Mouse (Mus musculus): ENCODE data around the gene Twsg1. TPM values are rescaled to one million over a fixed set of nuclear protein-coding genes. Genes with fewer than 3 reads are reported as not detected.

Gene Twsg1
- polyA plus RNA-seq, 1 experiment from 2014 or later, result 105 TPM

DNA sequence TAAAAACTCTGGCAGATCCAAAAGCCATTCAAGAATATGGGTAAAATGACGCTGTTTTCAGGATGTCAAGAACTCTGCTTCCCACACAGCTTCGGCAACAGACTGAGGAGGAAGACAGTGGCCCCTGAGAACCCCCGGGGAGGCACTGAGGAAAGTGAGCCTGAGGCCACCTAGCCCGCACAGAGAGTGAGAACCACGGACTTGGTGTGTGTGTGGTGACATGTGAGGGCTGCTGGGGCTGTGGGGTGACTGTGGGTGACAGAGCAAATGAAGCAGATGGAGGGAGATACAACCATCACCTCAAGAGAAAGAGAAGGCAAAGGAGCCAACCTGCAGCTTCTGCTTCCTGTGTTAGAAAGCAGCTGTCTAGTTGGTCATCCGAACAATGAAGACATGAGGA lies 79.0 kb downstream of the Twsg1 start:
- Histone ChIP-seq H3K9me3 (replicated peaks; ENCODE audit: control insufficient read depth, low read length) (no peaks in the 10 kb centered on the region), H3K9ac (ENCODE audit: low read length) (no peak overlapping the region), H3K4me3 (ENCODE audit: low read length) (no peak overlapping the region), H3K27me3 (ENCODE audit: control insufficient read depth, insufficient read depth, low read length) (no peaks in the 10 kb centered on the region), H3K36me3 (ENCODE audit: control insufficient read depth, insufficient read depth) (peaks cover 3% of the 10 kb centered on the region; the same call in 1 of the 2 replicates), H3K4me1 (ENCODE audit: control insufficient read depth, insufficient read depth, low read length) (no peaks in the 10 kb centered on the region; the same call in 1 of the 2 replicates), H3K27ac (ENCODE audit: low read length) (peak overlapping the region; percentile 25; the same call in 1 of the 2 replicates), H3K4me2 (ENCODE audit: low read depth, low read length) (no peak overlapping the region)
- WGBS, result 55% methylated on average over 6 of the region's 6 CpGs
- ATAC-seq (replicated peaks; ENCODE audit: extremely low read depth, insufficient read depth, low FRiP score), result peak; percentile 24; the same call in 1 of the 2 replicates

Other genes with a start within 250 kb of the Twsg1 start
- 28.3 and 29.6 TPM in 2 replicates for gene Rab31, start 178.5 kb downstream of the Twsg1 start, polyA plus RNA-seq (2015; fragmentation: Nextera tagmentation; extraction: Ambion mirVana)
- gene Ppp4r1, start 168.7 kb downstream of the Twsg1 start, polyA plus RNA-seq (2015; fragmentation: Nextera tagmentation; extraction: Ambion mirVana), result 27.3 and 31.1 TPM in 2 replicates
- 53.7 and 54.8 TPM in 2 replicates for gene Ralbp1, start 65.4 kb downstream of the Twsg1 start, polyA plus RNA-seq (2015; fragmentation: Nextera tagmentation; extraction: Ambion mirVana)
- gene Ankrd12, start 125.9 kb upstream of the Twsg1 start, polyA plus RNA-seq (2015; fragmentation: Nextera tagmentation; extraction: Ambion mirVana), result 19.3 and 21.5 TPM in 2 replicates
- 721 and 751 TPM in 2 replicates for gene Ndufv2, start 150.3 kb upstream of the Twsg1 start, polyA plus RNA-seq (2015; fragmentation: Nextera tagmentation; extraction: Ambion mirVana)
- 31.6 and 32.0 TPM in 2 replicates for gene Washc1, start 160.3 kb upstream of the Twsg1 start, polyA plus RNA-seq (2015; fragmentation: Nextera tagmentation; extraction: Ambion mirVana)
- gene Ddx11, start 172.3 kb upstream of the Twsg1 start, polyA plus RNA-seq (2015; fragmentation: Nextera tagmentation; extraction: Ambion mirVana), result 10.4 and 11.0 TPM in 2 replicates